Mouse (Mus musculus) lung, postnatal 25 days (tissue): ENCODE measurements around the gene Por.
A peak's percentile ranks its signal among the peaks of the same experiment; 100 is the strongest.

Source experiments
- DNase-seq: peaks from one replicate; pipeline ENCODE4 v3.0.0; 2022; ENCODE audit warnings: low spot score

Gene Por

DNA sequence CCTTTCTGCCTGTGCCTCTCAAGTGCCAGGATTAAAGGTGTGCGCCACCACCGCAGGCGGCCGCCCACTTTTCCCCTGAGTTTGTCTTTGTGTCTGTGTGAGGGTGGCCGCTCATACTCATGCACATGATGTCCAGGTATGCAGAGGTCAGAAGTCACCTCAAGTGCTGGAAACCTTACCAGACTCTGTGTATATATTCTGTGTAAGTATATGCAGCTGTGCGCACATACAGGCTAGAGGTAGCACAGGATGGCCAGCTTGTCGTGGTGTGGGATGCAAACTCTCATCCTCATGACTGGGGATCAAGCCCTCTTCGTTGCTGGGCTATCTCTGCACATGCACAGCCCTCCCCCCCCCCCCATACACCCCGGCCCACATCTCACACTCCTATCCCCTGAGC, 58.0 kb downstream of the Por start:
- no peak for DNase-seq

DNA sequence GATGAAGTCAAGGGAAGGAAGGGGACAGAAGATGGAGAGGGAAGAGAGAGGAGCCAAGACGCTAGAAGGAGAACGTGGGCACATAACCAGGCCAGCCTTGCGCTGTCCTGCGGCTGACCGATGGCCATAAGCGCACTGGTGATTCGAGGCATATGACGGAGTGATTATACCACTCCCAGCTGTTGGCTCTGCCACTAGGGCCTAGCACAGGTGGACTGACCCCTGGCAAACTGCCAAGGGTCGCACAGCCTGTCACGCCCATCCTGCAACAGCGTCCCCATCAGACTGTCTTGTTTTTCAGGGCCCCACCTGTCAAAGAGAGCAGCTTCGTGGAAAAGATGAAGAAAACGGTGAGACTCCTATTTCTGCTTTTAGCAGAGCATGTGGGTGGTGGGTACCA, 58.5 kb downstream of the Por start:
- no peak for DNase-seq

DNA sequence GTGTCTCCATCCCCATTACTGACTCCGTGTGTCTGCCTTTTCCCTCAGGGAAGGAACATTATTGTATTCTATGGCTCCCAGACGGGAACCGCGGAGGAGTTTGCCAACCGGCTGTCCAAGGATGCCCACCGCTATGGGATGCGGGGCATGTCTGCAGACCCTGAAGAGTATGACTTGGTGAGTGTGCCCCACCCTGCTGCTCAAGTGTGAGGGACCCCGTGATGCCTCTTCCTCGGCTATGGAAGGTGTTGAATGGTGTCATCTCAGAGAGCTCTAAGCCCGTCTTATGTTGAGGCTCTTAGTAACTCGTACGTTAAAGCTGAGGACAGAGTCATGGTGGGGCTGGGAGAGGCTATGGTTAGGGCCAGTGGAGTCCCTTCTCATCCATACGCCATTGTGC, 59.5 kb downstream of the Por start:
- no peak for DNase-seq

DNA sequence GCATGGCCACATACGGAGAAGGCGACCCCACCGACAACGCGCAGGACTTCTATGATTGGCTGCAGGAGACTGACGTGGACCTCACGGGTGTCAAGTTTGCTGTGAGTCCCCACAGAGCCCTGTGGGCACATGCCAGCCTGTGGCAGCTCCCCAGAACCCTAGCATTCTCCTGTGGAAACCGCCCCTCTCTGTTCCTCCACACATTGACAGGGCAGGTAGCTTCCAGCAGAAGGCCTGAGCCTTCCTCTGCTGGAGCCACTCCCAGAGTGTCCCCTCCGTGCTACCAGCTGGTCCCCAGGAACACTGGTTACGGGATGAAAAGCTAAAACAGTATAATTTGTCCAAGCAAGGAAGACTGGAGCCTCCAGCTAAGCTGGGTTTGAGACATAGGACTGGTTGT, 60.4 kb downstream of the Por start:
- DNase-seq, result no peak

DNA sequence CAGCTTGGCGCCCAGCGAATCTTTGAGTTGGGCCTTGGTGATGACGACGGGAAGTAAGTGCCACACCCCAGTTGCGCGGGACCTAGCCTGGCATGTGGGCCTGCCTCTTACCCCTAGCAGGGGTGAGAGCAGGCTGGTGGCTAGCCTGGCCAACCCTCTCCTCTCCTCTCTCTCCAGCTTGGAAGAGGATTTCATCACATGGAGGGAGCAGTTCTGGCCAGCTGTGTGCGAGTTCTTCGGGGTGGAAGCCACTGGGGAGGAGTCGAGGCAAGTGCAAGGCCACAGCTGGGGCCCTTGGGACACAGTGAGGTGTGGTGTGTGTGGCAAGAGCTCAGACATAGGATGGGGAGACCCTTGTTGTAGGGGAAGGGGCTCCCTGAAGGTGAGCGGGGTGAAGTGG, 61.1 kb downstream of the Por start:
- no peak for DNase-seq

DNA sequence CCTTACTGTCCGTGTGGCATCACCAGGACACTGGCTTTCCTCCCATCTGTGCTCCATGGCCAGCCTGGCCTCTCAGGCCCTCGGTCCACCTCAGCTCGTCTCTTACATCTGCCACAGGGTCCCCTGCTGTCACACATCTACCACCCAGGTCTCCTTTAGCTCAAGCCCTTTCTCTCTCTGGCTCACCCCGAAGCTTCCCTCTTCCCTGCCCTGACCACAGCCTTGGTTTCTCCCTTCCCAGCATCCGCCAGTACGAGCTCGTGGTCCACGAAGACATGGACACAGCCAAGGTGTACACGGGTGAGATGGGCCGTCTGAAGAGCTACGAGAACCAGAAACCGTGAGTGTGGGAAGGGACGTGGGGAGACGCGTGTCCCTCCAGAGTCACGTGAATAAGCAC, 61.5 kb downstream of the Por start:
- DNase-seq, result no peak

DNA sequence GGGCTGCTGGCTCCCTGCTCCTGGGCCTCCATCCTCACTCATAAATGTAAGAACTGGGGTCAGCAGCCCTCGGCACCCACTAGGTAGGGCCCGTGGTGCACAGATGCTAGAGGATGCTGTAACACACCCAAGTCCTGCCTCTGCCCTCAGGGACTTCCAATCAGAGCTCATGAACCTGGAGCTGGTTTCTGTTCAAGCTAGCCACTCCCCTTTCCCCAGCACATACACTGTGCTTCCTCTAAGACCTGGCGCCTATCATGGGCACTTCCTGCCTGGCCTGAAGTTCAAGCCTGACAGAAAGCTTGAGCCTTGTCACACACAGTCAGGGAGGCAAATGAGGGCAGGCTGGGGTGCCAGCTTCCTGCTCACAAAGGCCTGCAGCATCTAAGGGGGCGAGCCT, 63.2 kb downstream of the Por start:
- DNase-seq, result peak; percentile 23

DNA sequence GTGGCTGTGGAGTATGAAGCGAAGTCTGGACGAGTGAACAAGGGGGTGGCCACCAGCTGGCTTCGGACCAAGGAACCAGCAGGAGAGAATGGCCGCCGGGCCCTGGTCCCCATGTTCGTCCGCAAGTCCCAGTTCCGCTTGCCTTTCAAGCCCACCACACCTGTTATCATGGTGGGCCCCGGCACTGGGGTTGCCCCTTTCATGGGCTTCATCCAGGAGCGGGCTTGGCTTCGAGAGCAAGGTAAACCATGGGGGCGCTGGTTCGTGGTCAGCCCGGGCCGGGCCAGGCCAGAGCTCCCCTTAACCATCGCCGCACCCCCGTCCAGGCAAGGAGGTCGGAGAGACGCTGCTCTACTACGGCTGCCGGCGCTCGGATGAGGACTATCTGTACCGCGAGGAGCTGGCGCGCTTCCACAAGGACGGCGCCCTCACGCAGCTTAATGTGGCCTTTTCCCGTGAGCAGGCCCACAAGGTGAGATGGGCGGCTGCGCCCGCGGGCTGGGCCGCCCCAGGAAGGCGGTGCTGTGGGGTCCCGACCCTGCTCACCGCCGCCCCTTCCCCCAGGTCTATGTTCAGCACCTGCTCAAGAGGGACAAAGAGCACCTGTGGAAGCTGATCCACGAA, 64.3 kb downstream of the Por start:
- DNase-seq, result no peak

DNA sequence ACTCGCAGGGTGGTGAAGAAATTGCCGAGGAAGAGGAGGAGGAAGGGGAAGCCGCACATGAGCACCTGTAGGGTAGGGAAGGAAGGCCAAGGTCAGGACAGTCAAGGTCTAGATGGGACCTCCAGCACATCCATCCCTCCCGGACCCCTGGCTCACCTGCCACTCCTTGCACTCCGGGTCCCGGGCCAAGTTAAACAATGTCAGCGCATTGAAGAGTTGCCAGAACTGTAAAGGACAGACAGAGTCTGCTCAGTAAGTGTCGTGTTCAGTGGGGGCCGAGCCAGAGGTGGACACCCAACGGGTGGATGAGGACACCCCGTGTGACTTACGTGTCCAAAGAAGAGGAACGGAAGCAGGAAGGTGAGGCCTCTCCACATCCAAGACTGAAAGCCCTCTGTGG, 65.9 kb downstream of the Por start:
- no peak for DNase-seq

DNA sequence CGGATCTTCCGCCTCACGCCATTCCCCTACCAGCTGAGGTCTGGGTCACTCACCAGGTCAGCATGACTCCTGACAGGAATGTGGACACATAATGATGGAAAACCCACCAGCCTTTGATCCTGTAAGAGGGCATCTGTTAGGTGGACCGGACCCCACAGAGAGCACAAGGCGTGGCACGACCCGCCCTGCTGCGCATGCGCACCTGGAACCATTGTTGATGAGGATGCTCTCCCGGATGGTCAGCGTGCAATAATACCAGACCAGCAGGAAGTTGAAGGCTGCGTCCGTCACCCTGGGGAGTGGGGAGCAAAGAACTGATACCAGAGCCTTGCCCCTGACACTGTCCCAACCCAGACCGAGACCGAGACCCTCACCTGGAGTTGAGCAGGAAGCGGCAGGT, 66.7 kb downstream of the Por start:
- DNase-seq, result no peak

DNA sequence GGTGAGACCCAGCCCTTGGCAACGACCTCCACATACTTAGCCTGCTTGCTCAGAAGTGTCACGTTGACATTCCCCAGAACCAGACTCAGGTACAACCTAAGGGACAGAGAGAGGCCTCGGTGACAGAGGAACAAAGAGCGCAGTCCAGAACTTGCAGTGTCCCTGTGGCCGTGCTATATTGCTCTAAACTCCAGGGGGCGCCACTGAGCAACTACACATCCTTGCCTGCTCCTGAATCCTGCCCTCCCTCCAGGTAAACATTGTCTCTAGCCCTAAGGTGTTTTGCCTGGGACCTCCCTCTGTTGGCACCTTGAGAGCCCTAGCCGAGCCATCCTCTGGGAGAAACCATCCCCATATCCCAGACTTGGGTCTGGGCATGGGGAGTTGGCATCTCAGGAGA, 67.3 kb downstream of the Por start:
- no peak for DNase-seq

DNA sequence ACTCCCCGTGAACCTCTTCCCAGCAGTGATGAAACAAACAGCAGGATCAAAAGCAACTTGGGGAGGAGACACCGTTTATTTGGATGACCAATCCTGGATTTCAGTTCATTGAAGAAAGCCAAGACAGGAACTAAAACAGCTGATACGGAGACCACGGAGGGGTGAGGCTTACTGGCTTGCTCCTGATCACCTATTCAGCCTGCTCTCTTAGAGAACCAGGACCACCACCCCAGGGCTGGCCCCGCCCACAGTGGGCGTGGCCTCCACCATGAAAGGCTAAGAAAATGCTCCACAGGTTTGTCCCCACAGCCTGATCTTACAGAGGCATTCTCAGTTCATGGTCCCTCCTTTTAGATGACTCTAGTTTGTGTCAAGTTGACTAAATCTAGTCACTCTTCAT, 68.4 kb downstream of the Por start:
- DNase-seq, result no peak

DNA sequence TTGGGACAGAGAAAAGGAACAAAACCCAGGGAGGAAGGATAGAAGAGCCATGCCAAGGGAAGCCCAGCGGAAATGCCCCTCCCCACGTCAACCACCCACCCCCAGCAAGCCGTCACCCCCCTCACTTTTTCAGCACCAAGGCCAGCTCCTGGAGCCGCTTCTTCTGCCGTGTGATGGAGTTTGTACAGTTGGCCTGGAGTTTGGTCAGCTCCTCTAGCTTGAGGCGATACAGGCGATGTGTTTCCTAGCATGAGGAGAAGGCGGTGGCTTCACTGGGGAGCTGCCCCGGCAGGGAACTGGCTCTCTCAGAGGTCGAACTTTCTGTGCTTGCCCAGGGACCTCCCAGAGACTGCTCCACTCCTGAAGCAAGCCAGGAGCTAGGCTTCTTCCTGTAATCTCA, 72.3 kb downstream of the Por start:
- DNase-seq, result no peak

DNA sequence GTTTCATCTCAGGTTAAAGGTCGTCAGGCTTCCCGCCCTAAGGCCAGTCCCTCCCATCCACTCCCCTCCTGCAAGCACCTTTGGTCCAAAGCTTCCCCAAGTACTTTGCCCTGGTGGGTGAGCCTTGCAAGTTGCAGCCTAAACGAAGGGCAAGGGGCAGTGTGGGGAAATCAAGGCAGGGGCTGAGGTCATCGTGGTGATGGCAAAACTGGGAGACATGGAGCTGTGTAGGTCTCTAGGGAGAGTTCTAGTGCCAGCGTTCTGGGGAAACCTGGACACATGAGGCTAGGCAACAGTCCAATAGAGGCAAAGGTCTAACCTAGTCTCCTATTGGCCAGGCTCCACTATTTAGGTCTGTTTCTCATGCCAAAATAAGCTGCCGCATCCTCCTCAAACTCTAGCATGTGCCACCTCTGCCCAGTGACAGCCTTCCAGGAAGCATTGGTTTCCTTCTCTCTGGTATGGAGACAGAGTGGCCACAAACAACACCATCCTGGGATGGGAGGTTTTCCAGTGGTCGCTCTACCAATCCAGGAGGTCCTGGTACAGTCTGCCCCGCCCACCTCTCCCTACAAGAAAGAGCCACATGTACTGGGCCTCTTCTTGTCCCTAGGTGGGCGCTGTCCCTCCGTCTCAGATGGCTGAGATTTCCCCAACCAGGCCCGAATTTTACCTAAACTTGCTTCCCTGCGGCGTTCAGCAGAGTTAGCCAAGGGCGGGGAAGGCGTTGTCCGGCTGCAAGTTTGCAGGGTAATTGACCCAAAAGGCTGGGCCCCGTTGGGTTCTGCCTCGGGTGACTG, 73.3 kb downstream of the Por start:
- peak; percentile 42 for DNase-seq

DNA sequence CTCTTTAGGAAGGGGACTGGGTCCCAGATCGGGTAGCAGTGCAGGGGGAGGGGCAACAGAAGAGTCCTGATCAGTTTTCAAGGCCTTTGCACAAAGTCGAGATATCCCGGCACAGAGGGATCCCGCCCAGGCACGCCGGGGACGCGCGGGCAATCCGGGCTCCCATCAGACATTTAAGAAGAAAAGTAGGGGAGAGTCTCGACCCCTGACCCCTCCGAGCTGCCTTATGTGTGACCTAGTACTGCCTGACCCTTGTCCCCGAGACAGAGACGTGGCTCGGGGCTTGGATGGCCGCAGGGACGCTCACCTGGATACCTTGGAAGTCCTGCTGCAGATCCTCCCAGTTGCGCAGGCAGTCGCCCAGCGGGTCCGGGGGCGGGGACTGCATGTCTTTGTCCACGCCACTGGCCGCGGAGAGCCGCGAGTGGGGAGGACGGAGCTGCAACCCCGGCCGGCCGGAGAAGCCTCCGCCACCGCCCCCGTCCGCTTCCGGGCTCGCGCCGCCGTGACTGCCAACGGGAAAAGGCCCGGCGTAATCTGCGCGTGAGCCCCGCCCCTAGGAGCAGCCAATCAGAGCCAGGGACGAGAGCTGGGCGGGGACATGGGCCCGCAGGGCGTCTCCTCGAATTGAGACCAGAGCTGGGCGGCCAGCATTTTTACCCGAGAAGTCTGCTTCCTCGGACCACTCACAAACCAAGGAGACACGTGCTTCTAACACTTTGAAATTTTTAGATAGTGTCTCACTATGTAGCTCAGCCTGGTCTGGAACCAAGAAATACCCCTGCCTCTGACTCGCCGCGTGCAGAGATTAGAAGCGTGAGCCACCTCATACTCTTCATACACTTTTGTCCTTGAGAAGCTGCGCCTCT, 74.1 kb downstream of the Por start, which contains the start of gene Tmem120a:
Gene Tmem120a, minus strand, starts transcription at position 708 of the 869 bp plus-strand sequence.
- DNase-seq, result peak; percentile 98

DNA sequence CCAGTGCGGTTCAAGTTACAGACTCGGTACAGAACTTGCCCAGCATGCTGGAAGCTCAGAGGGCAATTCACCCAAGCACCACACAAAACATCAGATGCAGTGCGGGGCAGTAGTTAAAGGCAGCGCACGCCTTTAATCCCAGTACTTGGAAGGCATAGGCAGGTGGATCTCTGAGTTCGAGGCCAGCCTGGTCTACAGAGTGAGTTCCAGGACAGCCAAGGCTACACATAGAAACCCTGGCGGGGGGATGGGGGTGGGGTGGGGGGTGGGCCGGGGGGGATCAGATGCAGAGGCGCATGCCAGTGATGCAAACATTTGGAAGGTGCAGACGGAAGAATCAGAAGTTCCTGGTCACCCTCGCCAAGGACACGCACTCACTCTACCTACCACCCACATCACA, 74.9 kb downstream of the Por start:
- DNase-seq, result no peak

DNA sequence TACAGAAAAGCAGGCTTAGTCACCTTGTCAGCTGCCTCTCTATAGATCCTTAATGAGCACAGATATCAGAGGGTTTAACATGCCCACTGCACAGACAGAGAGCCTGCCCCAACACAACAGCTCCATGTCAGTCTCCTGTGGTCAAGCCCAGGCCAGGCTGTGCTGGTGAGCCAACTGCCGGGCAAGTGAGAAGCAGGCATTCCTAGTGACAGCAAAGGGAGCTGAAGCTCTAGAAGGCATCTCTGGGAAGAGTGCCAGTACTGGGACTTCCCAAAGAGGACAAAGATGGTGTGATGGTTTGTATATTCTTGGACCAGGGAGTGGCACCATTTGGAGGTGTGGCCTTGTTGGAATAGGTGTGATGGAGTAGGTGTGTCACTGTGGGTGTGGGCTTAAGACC, 81.2 kb downstream of the Por start:
- no peak for DNase-seq

DNA sequence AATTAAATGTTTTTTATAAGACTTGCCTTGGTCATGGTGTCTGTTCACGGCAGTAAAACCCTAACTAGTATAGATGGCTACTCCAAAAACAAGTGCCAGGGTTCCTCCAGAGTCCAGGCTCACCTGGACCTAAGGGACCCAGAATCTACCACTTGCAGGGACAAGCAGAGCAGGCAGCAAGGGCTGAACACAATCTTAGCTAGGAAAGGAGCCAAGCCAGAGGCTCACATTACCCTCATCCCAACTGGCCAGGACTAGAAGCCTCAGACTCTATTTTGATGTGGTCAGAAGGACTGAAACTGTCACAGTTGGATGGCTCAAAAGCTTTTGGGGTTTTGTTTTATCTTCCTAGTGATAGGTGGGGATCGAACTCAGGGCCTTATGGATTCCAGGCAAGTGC, 81.8 kb downstream of the Por start:
- DNase-seq, result no peak

DNA sequence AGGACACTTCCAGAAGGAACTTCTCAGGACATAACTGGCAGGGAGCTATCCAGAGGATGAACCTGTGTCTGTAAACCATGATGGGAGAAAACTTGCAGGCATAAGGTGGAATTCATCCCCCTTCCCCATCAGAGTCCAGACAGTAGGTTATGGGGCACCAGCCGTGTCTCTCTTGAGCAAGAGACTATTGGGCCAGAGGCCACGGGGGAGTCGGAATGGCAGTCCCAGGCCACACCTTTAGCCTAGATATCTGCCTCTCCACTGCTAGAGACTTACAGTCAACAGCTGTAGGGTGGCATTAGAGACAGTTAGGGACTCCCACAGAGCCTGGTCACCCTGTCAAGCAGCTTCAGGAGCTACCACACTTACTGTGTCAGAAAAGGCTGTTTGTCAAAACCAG, 92.0 kb downstream of the Por start:
- DNase-seq, result no peak

DNA sequence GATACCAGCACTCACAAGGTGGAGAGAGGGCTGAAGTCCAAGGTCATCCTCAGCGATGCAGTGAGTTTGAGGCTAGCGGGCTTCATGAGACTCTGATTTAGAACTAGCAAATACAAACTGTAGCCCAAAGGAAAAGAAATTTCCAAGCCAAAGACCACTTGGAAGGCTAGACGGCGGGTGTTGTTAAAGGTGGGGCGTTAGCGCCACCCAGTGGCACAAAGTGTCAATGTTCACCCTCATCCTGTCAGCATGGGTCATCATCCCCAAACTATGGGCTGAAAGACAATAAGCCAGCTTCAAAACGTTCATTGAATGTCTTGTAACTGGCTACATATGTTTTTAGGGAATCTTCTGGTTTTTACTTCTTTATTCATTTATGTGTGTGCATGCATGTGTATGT, 93.7 kb downstream of the Por start:
- DNase-seq, result peak; percentile 57

DNA sequence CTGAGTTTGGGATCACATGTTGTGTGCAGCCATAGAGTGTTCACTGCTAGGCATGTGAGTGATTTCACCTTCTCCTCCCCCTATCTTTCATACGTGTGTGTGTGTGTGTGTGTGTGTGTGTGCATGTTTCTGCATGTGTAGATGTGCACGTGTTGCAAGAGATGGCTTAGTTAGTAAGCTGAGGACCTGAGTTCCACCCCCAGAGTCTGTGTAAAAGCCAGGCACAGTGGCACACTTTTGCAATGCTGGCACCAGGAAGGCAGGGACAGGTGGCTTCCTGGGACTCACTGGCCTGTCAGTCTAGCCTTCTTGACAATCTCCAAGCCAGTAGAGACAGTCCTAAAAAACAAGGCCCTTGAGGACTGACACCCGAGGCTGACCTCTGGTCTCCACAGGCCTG, 95.1 kb downstream of the Por start:
- no peak for DNase-seq

DNA sequence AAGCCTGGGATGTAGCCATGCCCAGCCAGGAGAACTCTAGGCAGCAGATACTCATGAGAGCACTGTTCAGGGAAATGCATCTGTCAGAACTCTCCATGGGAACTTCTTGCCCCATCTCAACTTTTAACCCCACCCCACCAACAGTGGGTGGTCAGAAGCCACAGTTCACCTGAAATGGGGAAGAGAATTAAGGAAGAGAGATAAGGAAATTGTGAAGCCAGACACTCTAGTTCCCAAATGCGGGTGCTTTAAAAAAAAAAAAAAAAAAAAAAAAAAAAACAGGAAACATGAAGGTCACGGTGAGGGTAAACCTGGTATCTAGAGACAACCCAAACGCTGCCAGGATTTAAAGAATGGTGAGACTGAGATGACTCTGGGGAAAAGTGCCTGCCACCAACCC, 102.7 kb downstream of the Por start:
- DNase-seq, result peak; percentile 45

DNA sequence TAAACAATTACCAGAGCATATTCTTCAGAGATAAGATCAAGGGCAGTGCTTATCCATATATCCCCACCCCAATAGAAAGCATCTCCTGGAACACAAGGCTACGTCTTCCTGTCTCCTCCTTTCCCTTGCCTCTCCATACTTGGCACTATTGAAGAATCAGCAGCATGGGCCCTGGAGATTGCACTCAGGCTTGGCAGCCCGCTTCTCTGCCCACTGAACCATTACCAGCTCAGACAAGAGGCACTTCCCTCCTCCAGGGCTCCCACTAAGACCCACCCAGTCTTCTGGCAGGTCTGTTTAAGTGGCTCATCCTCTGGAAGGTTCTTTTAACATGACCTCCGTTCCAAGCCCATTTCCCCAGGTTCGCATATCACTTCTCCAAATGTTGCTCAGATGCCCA, 106.7 kb downstream of the Por start:
- no peak for DNase-seq
